Mouse (Mus musculus): ENCODE results near the gene Crtc1. TPM values are rescaled to one million over a fixed set of nuclear protein-coding genes. Genes with fewer than 3 reads are reported as not detected.

Crtc1 gene
- polyA plus RNA-seq, 1 experiment = 7.6 TPM

GRCm38 (mm10) chr8:70465701-70466100, 26.3 kb upstream of the Crtc1 start:
- DNase-seq (ENCODE audit: low read depth, low spot score) = no peak
- WGBS = 98% methylated on average over 4 of the region's 4 CpGs

- no peak for DNase-seq (ENCODE audit: low read depth, low spot score)
- 91% methylated on average over 6 of the region's 6 CpGs for WGBS
These were observed 24.8 kb upstream of the Crtc1 start for GRCm38 (mm10) chr8:70464162-70464561.

DNA sequence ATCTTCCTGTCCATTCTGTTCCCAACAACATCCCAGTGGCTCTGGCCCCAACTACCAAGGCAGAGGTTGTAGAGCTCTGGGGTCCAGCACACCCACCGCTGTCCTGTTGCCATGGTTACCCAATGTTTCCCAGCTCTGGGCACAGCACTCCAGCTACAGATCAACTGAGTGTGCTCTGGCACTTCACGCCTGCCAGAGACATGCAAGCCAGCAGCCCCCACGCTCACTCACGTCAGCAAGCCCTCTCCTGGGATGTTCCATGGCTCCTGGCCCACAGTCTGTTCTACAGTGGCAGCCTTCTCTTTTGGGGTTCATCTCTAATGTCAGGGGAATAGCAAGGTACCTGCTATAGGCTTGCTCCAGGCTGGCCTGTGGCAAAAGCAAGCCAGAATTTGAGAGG, 23.9 kb upstream of the Crtc1 start:
- 88% methylated on average over 4 of the region's 4 CpGs for WGBS

DNA sequence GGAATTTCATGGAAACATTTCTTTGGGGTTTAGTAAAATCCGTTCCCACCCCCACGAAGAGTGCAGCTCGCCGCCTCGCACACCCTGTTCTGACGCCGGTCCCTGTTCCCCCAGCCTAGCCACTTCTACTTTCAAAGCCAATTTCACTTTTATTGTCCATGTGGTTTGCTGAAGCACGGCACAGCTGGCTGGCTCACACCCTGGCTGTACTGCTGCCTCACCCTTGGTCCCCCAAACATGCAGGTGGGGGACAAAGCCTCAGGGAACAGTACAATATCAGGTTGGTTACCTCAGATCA, 23.1 kb upstream of the Crtc1 start:
- no peak for DNase-seq (ENCODE audit: low read depth, low spot score)
- WGBS = 73% methylated on average over 8 of the region's 8 CpGs

More for the DNA sequence above, 23.9 kb upstream of the Crtc1 start:
- no peak for DNase-seq (ENCODE audit: low read depth, low spot score)

DNA sequence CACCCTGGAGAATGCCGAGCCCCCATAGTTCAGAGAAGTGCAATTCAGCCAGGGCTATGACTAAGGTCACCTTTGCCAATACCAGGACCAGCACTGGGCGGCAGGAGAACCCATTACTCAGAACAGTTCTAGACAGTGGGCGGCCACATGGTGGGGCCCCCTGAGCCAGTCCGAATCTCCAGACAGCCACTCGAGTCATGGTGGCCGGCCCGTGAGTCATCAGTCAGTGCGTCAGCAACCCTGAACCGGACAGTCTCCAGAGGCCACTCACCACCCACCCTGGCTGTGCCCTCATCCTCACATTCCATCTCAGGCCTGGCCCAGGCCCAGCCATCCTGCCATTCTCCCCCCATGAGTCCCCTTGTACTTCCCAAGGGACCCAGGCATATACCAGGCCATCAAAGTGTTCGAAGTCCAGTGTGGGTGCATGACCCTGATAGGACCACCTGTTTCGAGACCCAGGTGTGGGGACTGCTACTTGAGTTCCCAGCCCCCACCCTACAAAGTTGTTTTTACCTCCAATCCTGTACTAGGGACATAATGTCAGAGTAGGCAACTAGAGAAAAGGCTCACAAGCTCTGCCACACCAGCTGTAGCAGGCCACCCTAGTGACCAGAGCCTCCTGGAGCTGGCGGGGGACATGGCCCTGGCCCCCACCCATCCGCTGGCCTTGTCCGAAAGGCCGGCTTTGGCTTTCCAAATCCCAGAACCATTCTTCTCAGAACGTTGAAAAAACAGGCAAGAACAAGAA, 22.6 kb upstream of the Crtc1 start:
- no peak for DNase-seq (ENCODE audit: low read depth, low spot score)
- 88% methylated on average over 16 of the region's 16 CpGs for WGBS

- DNase-seq (ENCODE audit: low read depth, low spot score) = no peak
- 70% methylated on average over 9 of the region's 9 CpGs for WGBS
These were observed 21.2 kb upstream of the Crtc1 start for GRCm38 (mm10) chr8:70460606-70461005.

- no peak for DNase-seq (ENCODE audit: low read depth, low spot score)
- WGBS = 86% methylated on average over 5 of the region's 5 CpGs
These were observed 20.8 kb upstream of the Crtc1 start for GRCm38 (mm10) chr8:70460199-70460598.

- WGBS = 96% methylated on average over 2 of the region's 2 CpGs
- DNase-seq (ENCODE audit: low read depth, low spot score) = no peak
These were observed 20.3 kb upstream of the Crtc1 start for GRCm38 (mm10) chr8:70459636-70460035.

GRCm38 (mm10) chr8:70458462-70458861, 19.1 kb upstream of the Crtc1 start:
- 88% methylated on average over 3 of the region's 3 CpGs for WGBS
- DNase-seq (ENCODE audit: low read depth, low spot score) = no peak

DNA sequence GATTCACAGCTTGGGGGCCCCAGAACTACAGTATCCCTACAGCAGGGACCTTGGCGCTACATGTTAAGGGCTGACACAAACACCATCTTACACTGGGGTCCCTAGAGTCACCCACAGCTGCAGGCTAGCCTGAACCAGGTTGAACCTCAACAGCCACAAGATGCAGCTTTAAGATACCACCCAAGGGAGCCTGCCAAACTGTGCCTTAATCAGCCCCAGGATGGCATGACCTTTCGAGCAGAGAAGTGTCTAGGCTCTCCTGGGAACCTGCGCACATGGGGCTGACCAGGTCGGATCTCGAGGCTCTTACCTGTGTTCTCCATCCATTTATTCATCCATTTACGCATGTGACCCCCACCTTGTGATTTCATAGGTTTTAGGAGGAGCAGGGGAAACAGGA, 18.5 kb upstream of the Crtc1 start:
- 91% methylated on average over 6 of the region's 6 CpGs for WGBS

DNA sequence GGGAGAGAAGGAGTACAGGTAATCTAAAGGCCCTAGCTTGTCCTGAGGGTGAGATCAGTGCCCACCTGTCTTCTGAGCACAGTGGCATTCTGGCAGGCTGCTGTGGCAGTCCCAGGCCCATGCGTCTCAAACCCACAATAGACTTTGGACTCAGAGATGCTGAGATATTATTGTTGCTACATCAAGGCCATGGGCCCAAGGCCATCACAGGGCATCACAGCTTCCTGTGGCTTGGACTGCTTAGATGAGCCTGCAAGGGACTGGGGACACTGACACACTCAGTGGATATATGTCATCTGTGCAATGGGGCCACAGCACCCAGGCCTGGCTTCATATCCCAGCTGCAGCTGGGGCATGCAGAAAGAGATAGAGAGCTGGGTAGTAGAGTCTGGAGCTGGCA, 17.6 kb upstream of the Crtc1 start:
- WGBS = 71% methylated on average over 1 of the region's 1 CpGs
- no peak for DNase-seq (ENCODE audit: low read depth, low spot score)

More for the DNA sequence above, 18.5 kb upstream of the Crtc1 start:
- DNase-seq (ENCODE audit: low read depth, low spot score) = no peak

- 86% methylated on average over 5 of the region's 5 CpGs for WGBS
- DNase-seq (ENCODE audit: low read depth, low spot score) = no peak
These were observed 14.5 kb upstream of the Crtc1 start for GRCm38 (mm10) chr8:70453852-70454251.

GRCm38 (mm10) chr8:70452196-70452966, 13.0 kb upstream of the Crtc1 start:
- 83% methylated on average over 52 of the region's 52 CpGs for WGBS
- no peak for DNase-seq (ENCODE audit: low read depth, low spot score)

- DNase-seq (ENCODE audit: low read depth, low spot score) = no peak
- WGBS = 63% methylated on average over 19 of the region's 19 CpGs
These were observed 8.5 kb upstream of the Crtc1 start for GRCm38 (mm10) chr8:70447639-70448420.

- WGBS = 55% methylated on average over 1 of the region's 1 CpGs
These were observed 6.6 kb upstream of the Crtc1 start for GRCm38 (mm10) chr8:70445988-70446387.

DNA sequence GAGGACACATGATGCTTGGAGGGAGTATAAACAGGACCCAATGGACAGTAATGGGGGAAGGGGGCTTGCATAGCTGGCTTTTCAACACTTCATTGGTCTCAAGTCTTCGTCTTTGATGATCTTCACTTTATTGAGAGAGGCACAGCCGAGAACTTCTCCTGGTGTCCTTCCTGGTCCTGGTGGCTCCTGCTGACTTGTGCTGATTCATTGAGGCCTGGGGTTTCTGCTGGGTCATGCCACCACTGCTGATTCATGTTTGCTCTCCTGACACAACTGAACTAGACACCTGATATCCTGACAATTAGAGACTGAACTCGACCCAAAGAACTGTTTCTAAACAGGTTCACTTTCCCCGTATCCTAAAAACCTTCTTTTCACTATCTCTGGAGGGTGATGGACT, 3.9 kb upstream of the Crtc1 start:
- DNase-seq (ENCODE audit: low read depth, low spot score) = no peak
- 74% methylated on average over 4 of the region's 4 CpGs for WGBS

More at GRCm38 (mm10) chr8:70445988-70446387, 6.6 kb upstream of the Crtc1 start:
- no peak for DNase-seq (ENCODE audit: low read depth, low spot score)

- 63% methylated on average over 3 of the region's 3 CpGs for WGBS
These were observed 2.2 kb upstream of the Crtc1 start for GRCm38 (mm10) chr8:70441565-70441964.

GRCm38 (mm10) chr8:70440246-70440645, 867 bp upstream of the Crtc1 start:
- 58% methylated on average over 3 of the region's 3 CpGs for WGBS

More at GRCm38 (mm10) chr8:70441565-70441964, 2.2 kb upstream of the Crtc1 start:
- no peak for DNase-seq (ENCODE audit: low read depth, low spot score)

GRCm38 (mm10) chr8:70439848-70440179, 435 bp upstream of the Crtc1 start:
- DNase-seq (ENCODE audit: low read depth, low spot score) = no peak
- 2% methylated on average over 7 of the region's 7 CpGs for WGBS

More at GRCm38 (mm10) chr8:70440246-70440645, 867 bp upstream of the Crtc1 start:
- DNase-seq (ENCODE audit: low read depth, low spot score) = no peak

DNA sequence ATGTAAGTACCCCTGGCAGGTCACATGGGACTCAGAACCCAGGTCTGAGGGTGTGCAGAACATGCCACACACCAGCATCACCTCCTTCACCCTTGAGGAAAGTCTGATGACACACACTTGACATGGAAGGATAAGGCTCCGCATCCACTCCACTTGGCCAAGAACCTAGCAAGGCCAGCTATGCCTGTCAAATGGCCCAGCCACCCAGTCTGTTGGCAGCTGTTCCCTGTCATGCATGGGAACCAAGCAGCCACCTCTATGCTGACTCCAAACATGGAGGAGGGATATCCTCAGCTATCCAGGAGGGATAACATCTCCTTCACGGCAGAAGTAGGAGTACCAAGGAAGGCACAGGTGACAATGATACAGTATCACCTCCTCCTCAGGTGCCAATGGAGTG, 956 bp downstream of the Crtc1 start:
- WGBS = 72% methylated on average over 2 of the region's 2 CpGs
- DNase-seq (ENCODE audit: low read depth, low spot score) = no peak
